Mouse (Mus musculus) brain, adult 10 weeks (tissue): ENCODE results near the gene Cks1b. TPM values are rescaled to one million over a fixed set of nuclear protein-coding genes. Genes with fewer than 3 reads are reported as not detected.

ENCODE experiments used
- polyA plus RNA-seq: library from polyadenylated mRNA; stranded (reverse); fragments of 350-450 nt; fragmentation: Illumina TruSeq; extraction: RNeasy Lipid Tissue Mini Kit (QIAGEN cat#74804); gene quantifications from one replicate; pipeline ENCODE4 v1.2.3, GENCODE M21; 2015; ENCODE audit warnings: low read depth, low replicate concordance

Cks1b gene
- 4.6 TPM for polyA plus RNA-seq

DNA sequence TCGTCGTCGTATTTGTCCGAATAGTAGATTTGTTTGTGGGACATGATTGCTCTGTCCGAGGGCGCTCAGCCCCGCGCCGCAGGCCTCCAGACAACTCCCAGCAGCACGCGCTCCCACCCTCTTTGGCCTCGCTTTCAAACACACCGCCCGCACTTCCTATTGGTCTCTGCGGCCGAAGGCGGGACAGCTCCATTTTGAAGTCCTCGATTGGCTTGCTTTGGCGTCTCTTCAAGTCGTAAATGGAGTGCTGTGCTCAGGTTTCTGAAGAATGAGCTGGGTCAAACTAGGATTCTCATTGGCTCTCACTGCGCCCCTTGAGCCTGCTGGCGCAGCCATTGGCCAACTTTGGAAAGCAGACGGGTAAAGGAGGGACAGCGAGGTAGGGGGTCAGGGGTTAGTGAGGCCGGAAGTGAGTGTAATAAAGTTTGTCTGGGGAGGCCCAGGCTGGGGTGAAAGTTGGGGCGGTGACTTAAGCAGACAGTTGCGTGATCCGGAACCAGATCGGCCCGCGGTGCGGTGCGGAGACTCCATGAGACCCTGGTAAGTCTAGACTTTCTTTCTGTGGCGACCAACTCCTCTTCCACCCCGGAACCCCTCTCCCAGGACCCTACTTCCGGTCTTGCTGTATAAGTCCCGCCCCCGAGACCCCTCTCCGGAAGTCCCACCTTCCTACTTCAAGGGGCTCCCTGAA, at the start of gene Cks1b, which contains the start of gene Shc1:
Gene Cks1b, minus strand, starts transcription at position 214 of the 691 bp plus-strand sequence.
Gene Shc1, plus strand, starts transcription at position 274 of the 691 bp plus-strand sequence.

GRCm38 (mm10) chr3:89454401-89455177, 36.4 kb upstream of the Cks1b start, which contains the start of gene Pmvk:
TSS of gene Pmvk (plus strand) at chr3:89454541.

DNA sequence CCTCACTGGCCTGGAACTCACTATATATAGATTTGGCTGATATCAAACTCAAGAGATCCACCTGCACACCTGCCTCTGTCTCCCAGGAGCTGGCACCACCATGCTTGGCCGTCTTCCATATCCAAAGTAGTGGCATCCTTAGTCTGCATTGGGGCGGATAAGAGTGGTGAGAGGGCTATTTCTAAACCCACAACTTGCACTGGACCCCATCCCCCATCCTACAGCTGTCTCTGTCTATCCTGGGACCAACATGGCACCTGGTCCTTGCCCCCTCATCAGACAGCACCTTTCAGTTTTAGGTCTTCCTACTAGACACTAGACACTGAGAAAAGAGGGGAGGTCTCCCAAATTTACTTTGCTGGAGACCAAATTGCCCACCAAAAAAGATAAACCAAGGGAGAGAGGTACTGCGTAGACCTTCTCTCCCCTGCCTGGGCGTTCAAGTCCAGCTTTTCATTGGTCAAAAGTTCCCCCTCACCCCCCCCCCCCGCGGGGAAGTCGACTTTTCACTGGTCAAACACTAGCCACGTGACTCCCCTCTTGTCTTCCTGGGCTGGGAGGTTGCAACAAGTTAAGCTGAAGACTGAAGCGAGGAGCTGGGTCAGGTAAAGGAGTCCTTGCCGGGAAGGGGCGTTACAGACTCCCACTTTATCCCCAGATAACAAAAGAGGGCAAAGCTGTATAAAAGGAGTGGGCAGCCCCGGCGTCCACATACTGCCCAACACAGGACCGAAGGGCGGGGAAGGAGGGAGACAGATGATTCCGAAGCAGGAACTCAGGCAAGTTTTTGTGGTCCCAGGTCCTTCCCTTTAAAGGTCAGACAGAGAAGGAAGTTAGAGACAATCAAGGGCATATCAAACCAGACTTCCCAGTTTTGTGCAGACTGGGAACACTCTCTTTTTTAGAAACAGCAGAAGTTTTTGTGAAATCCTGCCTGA, 18.3 kb upstream of the Cks1b start, which contains the start of gene Pbxip1:
Gene Pbxip1, plus strand, starts transcription at position 531 of the 938 bp plus-strand sequence.

DNA sequence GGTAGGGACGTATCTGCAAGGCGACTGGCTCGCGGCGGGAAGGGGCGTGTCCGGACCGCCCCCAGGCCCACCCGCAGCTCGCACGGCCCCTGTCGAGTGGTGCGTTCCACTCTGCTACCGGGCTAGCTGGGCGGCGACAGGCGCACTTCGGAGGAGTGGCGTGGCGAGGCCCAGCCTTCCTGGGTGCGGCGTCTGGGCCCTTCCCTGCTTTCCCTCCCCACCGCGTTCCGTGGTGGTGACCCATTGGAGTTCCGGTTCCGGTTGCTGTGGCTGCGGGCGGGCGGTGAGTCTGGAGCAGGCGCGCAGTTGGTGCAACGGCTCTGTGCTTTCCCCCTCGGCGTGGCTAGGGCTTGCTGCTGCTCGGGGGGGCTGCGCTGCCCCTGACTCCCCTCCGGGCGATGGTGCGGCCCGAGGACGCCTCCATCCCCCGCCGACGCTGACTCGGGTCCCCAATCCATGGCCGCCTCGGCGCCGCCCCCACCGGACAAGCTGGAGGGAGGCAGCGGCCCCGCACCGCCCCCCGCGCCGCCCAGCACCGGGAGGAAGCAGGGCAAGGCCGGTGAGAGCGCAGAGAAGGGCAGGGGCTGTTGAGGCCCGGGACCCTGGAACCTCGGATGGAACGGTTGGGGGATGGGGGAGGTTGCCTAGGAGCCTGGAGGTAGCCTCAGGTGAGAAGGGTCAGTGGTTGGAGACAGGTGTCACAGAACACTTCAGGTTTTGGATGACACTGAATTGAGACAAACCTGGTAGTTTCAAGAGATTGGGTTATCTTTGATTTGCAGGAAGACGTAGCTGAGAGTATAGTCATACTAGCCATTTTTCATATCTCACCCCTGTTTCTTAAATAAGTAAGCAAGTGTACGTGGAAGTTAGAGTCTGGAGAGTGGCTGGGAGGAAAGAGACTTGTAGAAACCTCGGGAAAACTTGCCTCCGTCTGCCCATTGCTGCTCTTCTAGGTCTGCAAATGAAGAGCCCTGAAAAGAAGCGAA, 12.3 kb upstream of the Cks1b start, which contains the start of gene Pygo2:
Gene Pygo2, plus strand, starts transcription at position 44 of the 989 bp plus-strand sequence.

GRCm38 (mm10) chr3:89411490-89412393, 6.4 kb downstream of the Cks1b start, which contains the start of gene Flad1:
TSS of gene Flad1 (minus strand) at chr3:89411870.

DNA sequence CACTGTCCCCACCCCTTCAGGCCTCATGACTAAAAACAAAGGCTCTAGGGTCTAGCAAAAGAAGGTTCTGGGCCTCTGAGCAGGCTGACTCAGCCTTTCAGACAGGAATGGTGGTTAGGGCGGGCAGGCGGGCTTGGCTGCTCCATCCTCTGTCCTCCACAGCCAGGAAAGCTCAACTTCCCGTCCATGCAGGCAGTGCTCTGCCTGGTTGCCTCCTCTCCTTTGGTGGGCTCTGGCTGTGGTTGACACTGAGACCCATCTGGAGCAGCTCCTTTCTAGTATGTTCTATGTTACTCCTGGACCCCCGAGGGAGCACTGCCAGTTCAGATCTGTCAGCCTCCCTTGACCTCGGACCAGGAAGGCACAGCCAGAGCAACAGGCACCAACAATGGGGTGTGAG, 15.5 kb downstream of the Cks1b start, which contains the start of gene Lenep:
Gene Lenep, minus strand, starts transcription at position 101 of the 400 bp plus-strand sequence.

GRCm38 (mm10) chr3:89394006-89394893, 23.9 kb downstream of the Cks1b start, which contains the start of gene Zbtb7b:
TSS of gene Zbtb7b (minus strand) at chr3:89394776.

Other genes with a start within 250 kb of the Cks1b start
- gene Scamp3, start 240.9 kb downstream of the Cks1b start, polyA plus RNA-seq: 70.0 TPM
- gene Fam189b, start 235.2 kb downstream of the Cks1b start, polyA plus RNA-seq: 38.8 TPM
- 53.9 TPM for gene Gba, start 215.5 kb downstream of the Cks1b start, polyA plus RNA-seq
- gene Thbs3, start 203.2 kb downstream of the Cks1b start, polyA plus RNA-seq: 26.1 TPM
- gene Mtx1, start 191.3 kb downstream of the Cks1b start, polyA plus RNA-seq: 99.5 TPM
- 0.33 TPM for gene Muc1, start 189.3 kb downstream of the Cks1b start, polyA plus RNA-seq
- gene Krtcap2, start 172.4 kb downstream of the Cks1b start, polyA plus RNA-seq: 68.5 TPM
- gene Trim46, start 172.1 kb downstream of the Cks1b start, polyA plus RNA-seq: 53.6 TPM
- gene Dpm3, start 159.0 kb downstream of the Cks1b start, polyA plus RNA-seq: 107 TPM
- 61.6 TPM for gene Slc50a1, start 147.8 kb downstream of the Cks1b start, polyA plus RNA-seq
- 9.0 TPM for gene Efna1, start 137.2 kb downstream of the Cks1b start, polyA plus RNA-seq
- gene Efna3, start 95.4 kb downstream of the Cks1b start, polyA plus RNA-seq: 43.7 TPM
- gene Efna4, start 80.4 kb downstream of the Cks1b start, polyA plus RNA-seq: not detected
- 137 TPM for gene Adam15, start 68.4 kb downstream of the Cks1b start, polyA plus RNA-seq
- gene Dcst2, start 56.4 kb downstream of the Cks1b start, polyA plus RNA-seq: 0.19 TPM
- gene Dcst1, start 53.1 kb downstream of the Cks1b start, polyA plus RNA-seq: not detected
- 17.3 TPM for gene Zbtb7b, start 23.6 kb downstream of the Cks1b start, polyA plus RNA-seq
- 5.2 TPM for gene Lenep, start 15.6 kb downstream of the Cks1b start, polyA plus RNA-seq
- gene Flad1, start 6.5 kb downstream of the Cks1b start, polyA plus RNA-seq: 29.1 TPM
- 11.6 TPM for gene Shc1, start 60 bp upstream of the Cks1b start, polyA plus RNA-seq
- 35.5 TPM for gene Pygo2, start 11.8 kb upstream of the Cks1b start, polyA plus RNA-seq
- gene Pbxip1, start 18.3 kb upstream of the Cks1b start, polyA plus RNA-seq: 34.8 TPM
- gene Pmvk, start 36.2 kb upstream of the Cks1b start, polyA plus RNA-seq: 72.8 TPM
- gene Kcnn3, start 101.8 kb upstream of the Cks1b start, polyA plus RNA-seq: 12.7 TPM